Mouse (Mus musculus): Measurements from ENCODE around the gene Npc1l1. TPM values are rescaled to one million over a fixed set of nuclear protein-coding genes. Genes with fewer than 3 reads are reported as not detected.

The Npc1l1 gene
- polyA plus RNA-seq, 1 experiment from 2014 or later, result not detected

DNA sequence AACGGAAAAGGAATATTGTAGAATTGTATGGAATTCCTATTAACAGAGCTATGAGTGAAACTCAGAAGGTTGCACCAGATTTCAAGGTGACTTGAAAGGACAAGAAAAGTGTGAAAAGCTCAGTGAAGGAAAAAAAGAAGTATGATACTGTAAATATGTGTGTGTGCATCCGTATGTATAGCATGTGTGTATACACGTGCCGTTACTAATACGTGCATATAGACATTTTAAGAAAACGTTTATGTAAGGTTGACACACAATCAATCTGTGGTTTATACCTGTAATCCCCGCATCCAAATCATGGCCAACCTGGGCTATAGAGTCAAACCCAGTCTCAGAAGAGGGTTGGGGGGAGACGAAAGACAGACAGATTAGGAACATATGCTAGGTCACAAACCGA, 29.4 kb downstream of the Npc1l1 start:
- 24% methylated on average over 9 of the region's 9 CpGs for WGBS
- H3K4me1 ChIP-seq (replicated peaks), result peaks cover 18% of the 10 kb centered on the region
- ATAC-seq (replicated peaks; ENCODE audit: insufficient number of reproducible peaks, insufficient read depth, low FRiP score, low read depth), result no peak

DNA sequence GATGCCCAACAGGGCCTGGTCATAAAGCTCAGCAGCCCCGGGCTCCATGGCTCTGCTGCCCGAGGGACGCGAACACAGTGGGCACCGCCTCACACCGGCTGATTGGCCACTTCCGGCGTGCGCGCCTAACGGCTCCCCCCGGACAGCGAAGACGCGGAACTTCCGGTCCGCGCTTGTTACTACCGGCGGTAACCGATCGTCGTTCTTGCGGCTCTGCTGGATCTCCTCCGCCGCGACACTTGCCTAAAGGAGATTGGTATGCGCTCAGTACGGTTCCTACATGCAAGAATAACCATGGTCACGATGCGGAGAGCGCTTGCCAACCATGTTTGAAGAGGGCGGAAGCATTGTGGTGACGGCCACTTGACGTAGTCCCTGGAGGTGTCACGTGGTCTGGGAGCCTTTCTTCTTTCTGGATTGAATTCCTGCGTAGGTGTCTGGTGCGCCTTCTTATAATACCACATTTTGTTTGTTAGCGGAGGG, 29.8 kb downstream of the Npc1l1 start, which contains the start of gene Nudcd3:
Gene Nudcd3 (minus strand): TSS at position 329 of the 483 bp plus-strand sequence.
- H3K9me3 ChIP-seq (replicated peaks), result no peaks in the 10 kb centered on the region
- H3K27ac ChIP-seq, result peak within 1 kb of the TSS; percentile 96
- peak; percentile 90 for ATAC-seq (replicated peaks; ENCODE audit: insufficient number of reproducible peaks, insufficient read depth, low FRiP score, low read depth)
- H3K36me3 ChIP-seq, result no peaks in the 10 kb centered on the region
- peak within 1 kb of the TSS; percentile 90 for H3K4me3 ChIP-seq
- peak within 1 kb of the TSS; percentile 88 for H3K9ac ChIP-seq
- H3K27me3 ChIP-seq, result no peaks in the 10 kb centered on the region
- H3K4me1 ChIP-seq (replicated peaks), result peaks cover 18% of the 10 kb centered on the region
- under 1% methylated on average over 39 of the region's 39 CpGs for WGBS
- H3K4me2 ChIP-seq, result peak within 1 kb of the TSS; percentile 91

More for the DNA sequence above, 29.4 kb downstream of the Npc1l1 start:
- peak overlapping the region; percentile 90 for H3K4me3 ChIP-seq
- H3K9ac ChIP-seq, result peak overlapping the region; percentile 88
- H3K36me3 ChIP-seq, result no peaks in the 10 kb centered on the region
- H3K9me3 ChIP-seq (replicated peaks), result no peaks in the 10 kb centered on the region
- peak overlapping the region; percentile 91 for H3K4me2 ChIP-seq
- H3K27ac ChIP-seq, result peak overlapping the region; percentile 96
- no peaks in the 10 kb centered on the region for H3K27me3 ChIP-seq

DNA sequence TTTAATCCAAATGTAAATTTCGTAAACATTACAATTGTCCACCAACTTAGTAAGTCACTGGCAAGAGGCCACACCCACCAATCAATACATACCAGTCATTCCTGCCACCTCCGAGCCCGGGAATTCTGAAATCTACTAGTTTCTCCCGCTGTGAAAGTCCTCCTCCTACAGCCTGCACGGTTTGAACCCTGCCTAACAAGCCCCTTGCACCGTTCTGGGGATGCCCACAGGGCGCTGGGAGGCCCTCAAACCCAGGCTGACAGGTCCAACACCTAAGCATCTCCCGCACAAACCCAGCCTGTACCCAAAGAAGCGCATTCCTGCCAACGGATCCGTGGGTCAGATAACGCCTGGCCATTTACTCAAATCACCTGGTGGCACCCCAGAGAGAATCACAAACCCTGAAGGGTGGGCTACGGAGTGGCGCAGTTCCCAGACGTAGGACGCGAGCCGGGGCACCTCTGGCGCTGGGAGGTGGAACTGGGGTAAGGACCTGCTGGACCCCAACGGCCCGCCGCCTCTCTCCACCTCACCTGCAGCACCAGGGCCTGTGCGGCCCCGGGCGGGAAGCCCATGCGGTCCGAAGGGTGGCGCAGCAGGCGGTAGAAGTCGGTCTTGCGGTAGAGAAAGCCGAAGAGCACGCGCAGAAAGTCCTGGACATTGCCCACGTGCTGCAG, 30.4 kb downstream of the Npc1l1 start, which contains the start of gene A730071L15Rik:
Gene A730071L15Rik (plus strand): TSS at position 620 of the 677 bp plus-strand sequence.
- WGBS, result under 1% methylated on average over 35 of the region's 35 CpGs
- peak within 1 kb of the TSS; percentile 88 for H3K9ac ChIP-seq
- ATAC-seq (replicated peaks; ENCODE audit: insufficient number of reproducible peaks, insufficient read depth, low FRiP score, low read depth), result peak; percentile 64
- peak within 1 kb of the TSS; percentile 90 for H3K4me3 ChIP-seq
- no peaks in the 10 kb centered on the region for H3K9me3 ChIP-seq (replicated peaks)
- peaks cover 18% of the 10 kb centered on the region for H3K4me1 ChIP-seq (replicated peaks)
- no peaks in the 10 kb centered on the region for H3K27me3 ChIP-seq
- H3K27ac ChIP-seq, result peak within 1 kb of the TSS; percentile 96
- H3K36me3 ChIP-seq, result no peaks in the 10 kb centered on the region
- H3K4me2 ChIP-seq, result peak within 1 kb of the TSS; percentile 91

DNA sequence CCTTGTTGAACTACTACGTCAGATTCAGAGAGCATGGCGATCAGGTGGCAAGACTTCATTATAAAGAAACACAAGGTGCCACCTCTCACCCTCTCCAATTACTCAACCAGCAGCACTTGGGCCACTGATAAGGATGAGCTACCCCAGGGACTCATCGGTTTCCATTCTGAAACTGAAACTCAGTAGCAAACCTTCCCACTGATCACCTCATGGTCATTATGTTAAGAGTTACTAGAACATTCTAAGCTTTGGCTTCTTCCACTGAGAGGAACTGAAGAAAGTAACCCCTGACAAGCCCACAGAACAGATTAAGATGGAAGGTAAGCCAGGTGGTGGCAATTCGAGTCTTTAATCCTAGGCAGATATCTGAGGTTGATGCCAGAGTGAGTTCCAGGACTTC, 31.5 kb downstream of the Npc1l1 start:
- H3K27me3 ChIP-seq, result no peaks in the 10 kb centered on the region
- no peak for ATAC-seq (replicated peaks; ENCODE audit: insufficient number of reproducible peaks, insufficient read depth, low FRiP score, low read depth)
- H3K27ac ChIP-seq, result no peak overlapping the region
- no peaks in the 10 kb centered on the region for H3K36me3 ChIP-seq
- H3K9me3 ChIP-seq (replicated peaks), result no peaks in the 10 kb centered on the region
- H3K4me3 ChIP-seq, result peak overlapping the region; percentile 90; the same call in 1 of the 2 replicates
- H3K4me2 ChIP-seq, result peak overlapping the region; percentile 91
- 80% methylated on average over 4 of the region's 4 CpGs for WGBS
- H3K4me1 ChIP-seq (replicated peaks), result peaks cover 18% of the 10 kb centered on the region
- no peak overlapping the region for H3K9ac ChIP-seq

DNA sequence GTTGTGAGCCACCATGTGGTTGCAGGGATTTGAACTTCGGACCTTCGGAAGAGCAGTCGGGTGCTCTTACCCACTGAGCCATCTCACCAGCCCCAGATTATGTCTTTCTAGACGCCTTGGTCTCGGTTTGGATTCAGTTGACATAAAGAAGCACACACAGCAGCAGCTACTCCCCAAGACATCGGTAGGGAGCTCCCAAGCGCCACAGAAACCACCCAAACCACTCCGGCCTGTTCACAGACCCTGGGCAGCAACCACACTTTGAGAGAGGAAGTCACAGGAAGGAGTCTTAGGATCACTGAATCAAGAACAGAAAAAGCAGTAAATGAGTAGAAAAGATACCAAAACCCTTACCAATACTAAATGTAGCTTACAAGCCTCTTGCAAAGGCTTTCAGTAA, 33.2 kb downstream of the Npc1l1 start:
- ATAC-seq (replicated peaks; ENCODE audit: insufficient number of reproducible peaks, insufficient read depth, low FRiP score, low read depth), result no peak
- H3K4me2 ChIP-seq, result no peak overlapping the region
- H3K9ac ChIP-seq, result no peak overlapping the region
- peaks cover 7% of the 10 kb centered on the region; the same call in 1 of the 2 replicates for H3K36me3 ChIP-seq
- H3K4me1 ChIP-seq (replicated peaks), result peaks cover 18% of the 10 kb centered on the region
- no peak overlapping the region for H3K27ac ChIP-seq
- H3K4me3 ChIP-seq, result no peak overlapping the region
- H3K9me3 ChIP-seq (replicated peaks), result no peaks in the 10 kb centered on the region
- WGBS, result 82% methylated on average over 8 of the region's 8 CpGs
- no peaks in the 10 kb centered on the region for H3K27me3 ChIP-seq

DNA sequence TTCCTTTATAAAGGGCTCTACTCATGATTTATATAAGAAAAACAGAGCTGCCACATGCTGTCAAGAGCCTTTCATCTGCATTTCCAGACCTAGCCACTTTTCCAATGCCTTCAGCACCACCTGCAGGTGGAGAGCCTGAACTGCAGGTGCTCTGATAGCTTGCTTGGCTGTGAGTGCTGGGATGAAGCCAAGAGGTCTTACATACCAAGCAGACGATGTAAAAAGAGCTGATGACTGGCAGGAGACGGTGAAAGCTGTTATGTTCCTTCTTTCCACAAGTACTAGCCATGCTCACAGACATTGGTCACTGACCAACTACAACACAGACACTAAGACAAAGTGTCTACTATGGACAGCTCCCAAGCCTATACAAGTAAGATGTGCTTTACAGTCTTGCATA, 42.1 kb downstream of the Npc1l1 start:
- H3K4me3 ChIP-seq, result no peak overlapping the region
- peak overlapping the region; percentile 44; the same call in 1 of the 2 replicates for H3K27ac ChIP-seq
- no peaks in the 10 kb centered on the region for H3K27me3 ChIP-seq
- 1% methylated on average over 2 of the region's 2 CpGs for WGBS
- H3K9me3 ChIP-seq (replicated peaks), result no peaks in the 10 kb centered on the region
- peaks cover 24% of the 10 kb centered on the region for H3K4me1 ChIP-seq (replicated peaks)
- ATAC-seq (replicated peaks; ENCODE audit: insufficient number of reproducible peaks, insufficient read depth, low FRiP score, low read depth), result peak; percentile 60; the same call in 1 of the 2 replicates
- peaks cover 15% of the 10 kb centered on the region for H3K36me3 ChIP-seq
- no peak overlapping the region for H3K9ac ChIP-seq
- H3K4me2 ChIP-seq, result no peak overlapping the region

DNA sequence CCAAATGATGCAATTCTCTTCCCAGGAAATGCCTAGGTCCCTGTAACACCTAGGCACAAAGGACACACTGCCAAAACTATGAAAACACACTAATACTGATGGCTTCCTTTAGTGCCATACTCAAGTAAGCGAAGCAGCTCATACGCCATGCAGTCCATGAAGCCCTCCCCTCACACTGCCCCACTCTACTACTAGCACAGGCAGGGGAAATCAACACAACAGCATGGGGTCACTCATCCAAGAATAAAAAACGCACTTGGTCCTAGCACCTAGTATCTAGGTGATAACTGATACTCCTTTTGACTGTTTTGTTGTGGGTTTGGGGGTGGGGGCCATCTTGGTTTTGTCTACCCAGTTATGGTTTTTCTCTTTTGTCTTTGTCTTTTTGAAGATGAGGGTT, 42.5 kb downstream of the Npc1l1 start:
- no peak for ATAC-seq (replicated peaks; ENCODE audit: insufficient number of reproducible peaks, insufficient read depth, low FRiP score, low read depth)
- WGBS, result 73% methylated on average over 3 of the region's 3 CpGs
- Histone ChIP-seq H3K9me3 (replicated peaks) (no peaks in the 10 kb centered on the region), H3K4me2 (no peak overlapping the region), H3K4me1 (replicated peaks) (peaks cover 24% of the 10 kb centered on the region), H3K27ac (no peak overlapping the region), H3K27me3 (no peaks in the 10 kb centered on the region), H3K4me3 (no peak overlapping the region), H3K36me3 (peaks cover 14% of the 10 kb centered on the region), H3K9ac (no peak overlapping the region)

DNA sequence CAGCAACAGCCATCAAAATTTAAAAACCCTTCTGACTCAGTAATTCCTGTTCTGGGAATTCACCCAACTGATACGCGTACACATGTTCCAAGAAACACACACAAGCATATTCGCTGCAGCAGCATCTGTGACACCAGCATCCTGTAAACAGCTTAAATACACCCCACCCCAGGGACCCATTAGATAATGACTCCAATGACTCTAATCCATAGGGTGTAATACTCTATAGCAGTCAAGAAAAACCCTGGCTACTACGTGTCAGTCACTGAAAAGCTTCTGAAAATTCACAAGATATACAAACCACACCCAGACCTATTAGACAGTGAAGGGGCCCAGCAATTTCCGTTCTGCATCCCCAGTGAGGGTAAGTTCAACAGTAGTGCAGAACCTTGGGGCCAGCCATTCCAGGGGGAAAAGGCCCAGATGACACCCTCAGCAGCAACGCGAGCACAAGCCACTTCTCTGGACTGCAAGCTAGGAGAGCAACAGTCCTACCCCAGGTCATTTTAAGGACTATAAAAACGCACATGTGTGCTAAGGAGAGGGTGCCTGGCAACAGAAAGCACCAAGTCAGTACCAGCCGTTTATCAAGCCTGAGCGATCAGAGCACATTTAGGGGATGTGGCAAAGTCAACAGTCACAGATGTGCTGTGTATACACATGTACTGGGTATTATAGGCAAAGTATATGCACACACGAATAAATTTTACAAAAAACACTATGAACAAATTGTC, 45.6 kb downstream of the Npc1l1 start:
- Histone ChIP-seq H3K4me1 (replicated peaks) (peaks cover 39% of the 10 kb centered on the region), H3K27me3 (no peaks in the 10 kb centered on the region), H3K4me3 (no peak overlapping the region), H3K27ac (0 out of 2 replicates have a peak overlapping the region, but pooled peaks have one; percentile 19), H3K9me3 (replicated peaks) (no peaks in the 10 kb centered on the region), H3K9ac (no peak overlapping the region), H3K36me3 (0 out of 2 replicates have a peak, but pooled peaks cover under 1% of the 10 kb centered on the region), H3K4me2 (no peak overlapping the region)
- WGBS, result 56% methylated on average over 11 of the region's 11 CpGs
- ATAC-seq (replicated peaks; ENCODE audit: insufficient number of reproducible peaks, insufficient read depth, low FRiP score, low read depth), result no peak

DNA sequence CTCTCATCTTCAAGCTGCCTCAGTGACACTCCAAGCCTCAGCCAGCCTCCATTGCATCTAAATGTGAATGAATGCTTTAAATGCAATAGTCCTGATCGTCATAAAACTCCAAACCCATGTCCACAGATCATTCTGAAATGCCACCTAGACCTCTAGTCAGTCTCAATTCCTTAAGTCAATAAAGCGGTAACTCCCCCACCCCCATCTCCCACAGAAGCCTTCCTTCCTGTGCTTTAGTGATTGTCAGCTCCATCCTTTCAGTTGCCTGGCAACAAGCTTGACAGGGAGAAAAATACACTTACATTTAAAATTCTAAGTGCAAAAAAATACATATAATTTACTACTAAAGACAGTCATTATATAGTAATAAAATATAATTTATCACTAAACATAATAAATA, 46.7 kb downstream of the Npc1l1 start:
- ATAC-seq (replicated peaks; ENCODE audit: insufficient number of reproducible peaks, insufficient read depth, low FRiP score, low read depth), result no peak
- H3K4me2 ChIP-seq, result no peak overlapping the region

DNA sequence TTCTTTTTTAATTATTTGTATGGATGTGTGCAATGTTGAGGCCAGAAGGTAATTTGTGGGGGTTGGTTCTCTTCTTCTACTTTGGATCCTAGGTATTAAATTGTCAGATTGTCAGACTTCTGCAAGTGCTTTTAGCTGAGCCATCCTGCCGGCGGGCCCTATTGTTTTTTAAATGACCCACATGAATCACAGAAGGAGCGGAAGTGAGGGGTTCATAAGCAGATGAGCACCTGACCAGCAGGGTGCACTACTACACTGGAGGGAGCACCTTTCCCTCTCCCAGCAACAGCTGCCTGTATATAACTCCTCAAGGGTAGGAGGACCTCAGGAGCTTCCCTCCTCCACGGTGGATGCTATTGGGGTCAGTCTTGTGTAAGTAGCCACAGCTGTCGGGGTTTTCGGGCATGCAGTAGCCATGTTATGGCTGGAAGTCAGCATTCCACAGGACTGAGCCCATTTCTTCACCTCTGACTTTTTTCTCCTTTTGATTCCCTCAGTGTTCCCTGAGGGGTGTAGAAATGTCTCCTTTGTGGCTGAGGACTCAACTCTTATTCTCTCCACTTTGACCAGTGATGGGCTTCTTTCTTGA, 49.0 kb downstream of the Npc1l1 start:
- H3K4me2 ChIP-seq, result no peak overlapping the region
- no peaks in the 10 kb centered on the region for H3K36me3 ChIP-seq
- H3K4me3 ChIP-seq, result no peak overlapping the region
- no peaks in the 10 kb centered on the region for H3K9me3 ChIP-seq (replicated peaks)
- peaks cover 45% of the 10 kb centered on the region for H3K4me1 ChIP-seq (replicated peaks)
- H3K27ac ChIP-seq, result no peak overlapping the region
- no peak for ATAC-seq (replicated peaks; ENCODE audit: insufficient number of reproducible peaks, insufficient read depth, low FRiP score, low read depth)
- H3K27me3 ChIP-seq, result no peaks in the 10 kb centered on the region
- H3K9ac ChIP-seq, result no peak overlapping the region
- WGBS, result 63% methylated on average over 6 of the region's 6 CpGs

More for the DNA sequence above, 46.7 kb downstream of the Npc1l1 start:
- Histone ChIP-seq H3K27me3 (no peaks in the 10 kb centered on the region), H3K4me1 (replicated peaks) (peaks cover 47% of the 10 kb centered on the region), H3K4me3 (no peak overlapping the region), H3K27ac (no peak overlapping the region), H3K36me3 (no peaks in the 10 kb centered on the region), H3K9ac (no peak overlapping the region), H3K9me3 (replicated peaks) (no peaks in the 10 kb centered on the region)
- 69% methylated on average over 2 of the region's 2 CpGs for WGBS

DNA sequence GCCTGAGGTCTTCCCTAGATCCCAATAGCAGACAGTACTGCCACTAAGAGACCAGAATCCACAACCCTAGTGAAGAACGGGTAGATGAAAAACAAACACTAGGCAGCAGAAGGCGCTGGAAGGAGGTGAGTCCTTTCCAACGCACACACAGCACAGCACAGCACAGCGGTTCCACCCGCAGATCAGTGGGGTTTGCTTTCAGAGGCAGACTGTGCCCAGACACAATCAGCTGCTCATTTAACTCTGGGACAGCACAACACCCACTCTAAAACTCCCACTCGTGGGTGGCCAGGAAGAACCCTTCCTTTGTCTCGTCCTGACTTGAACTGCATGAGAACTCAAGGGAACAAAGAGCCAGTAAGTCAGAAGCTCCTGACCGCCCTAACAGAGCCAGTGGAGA, 50.7 kb downstream of the Npc1l1 start:
- Histone ChIP-seq H3K27me3 (no peaks in the 10 kb centered on the region), H3K27ac (peak overlapping the region; percentile 64), H3K4me1 (replicated peaks) (peaks cover 57% of the 10 kb centered on the region), H3K4me3 (no peak overlapping the region), H3K9ac (no peak overlapping the region), H3K4me2 (no peak overlapping the region), H3K36me3 (no peaks in the 10 kb centered on the region), H3K9me3 (replicated peaks) (no peaks in the 10 kb centered on the region)
- ATAC-seq (replicated peaks; ENCODE audit: insufficient number of reproducible peaks, insufficient read depth, low FRiP score, low read depth), result no peak
- WGBS, result 28% methylated on average over 8 of the region's 8 CpGs
